Comparison of ENCODE assay signal across 8 mouse cellular contexts in genomic region chrX:85574182-85574541, GRCm38 (mm10). TPM values are rescaled to one million over a fixed set of nuclear protein-coding genes. Genes with fewer than 3 reads are reported as not detected.
A peak's percentile ranks its signal among the peaks of the same experiment; 100 is the strongest.
DNase-seq lines count a peak whose midpoint lies in the region; ATAC-seq and TF ChIP-seq lines count a peak whose summit lies in the region.

No protein-coding gene starts in this region.

- peak overlapping the region; percentile 57 for H3K4me3 ChIP-seq in kidney, embryonic 14.5 days (ENCODE audit: low read length)
- H3K4me3 ChIP-seq in E14TG2a.4 (replicated peaks; ENCODE audit: low read length): peak overlapping the region; percentile 86
- peak overlapping the region; percentile 74 for H3K4me3 ChIP-seq in embryonic facial prominence, embryonic 10.5 days
- peak overlapping the region; percentile 69 for H3K4me3 ChIP-seq in hindbrain, embryonic 15.5 days

- peak overlapping the region; percentile 71 for H3K9ac ChIP-seq in kidney, embryonic 14.5 days (ENCODE audit: low read depth, low read length)
- H3K9ac ChIP-seq in hindbrain, embryonic 15.5 days: peak overlapping the region; percentile 72

- H3K4me1 ChIP-seq in kidney, embryonic 14.5 days (ENCODE audit: control insufficient read depth, insufficient read depth, low read length): no peaks in the 10 kb centered on the region
- peaks cover 11% of the 10 kb centered on the region for H3K4me1 ChIP-seq in E14TG2a.4 (replicated peaks; ENCODE audit: low read depth, low read length)
- no peaks in the 10 kb centered on the region for H3K4me1 ChIP-seq in embryonic facial prominence, embryonic 10.5 days
- H3K4me1 ChIP-seq in hindbrain, embryonic 15.5 days (replicated peaks): 0 out of 2 replicates have a peak, but pooled peaks cover 4% of the 10 kb centered on the region

- no peaks in the 10 kb centered on the region for H3K9me3 ChIP-seq in kidney, embryonic 14.5 days (ENCODE audit: control insufficient read depth, low read length)
- H3K9me3 ChIP-seq in E14TG2a.4 (ENCODE audit: low read length): no peaks in the 10 kb centered on the region
- no peaks in the 10 kb centered on the region for H3K9me3 ChIP-seq in embryonic facial prominence, embryonic 10.5 days
- no peaks in the 10 kb centered on the region for H3K9me3 ChIP-seq in hindbrain, embryonic 15.5 days

- H3K27me3 ChIP-seq in kidney, embryonic 14.5 days (ENCODE audit: control insufficient read depth, insufficient read depth, low read length): no peaks in the 10 kb centered on the region
- H3K27me3 ChIP-seq in E14TG2a.4 (ENCODE audit: insufficient read depth, low read length): no peaks in the 10 kb centered on the region
- H3K27me3 ChIP-seq in embryonic facial prominence, embryonic 10.5 days (replicated peaks; ENCODE audit: low read depth, poor library complexity, severe bottlenecking): peaks cover 29% of the 10 kb centered on the region
- H3K27me3 ChIP-seq in hindbrain, embryonic 15.5 days: no peaks in the 10 kb centered on the region
- H3K27me3 ChIP-seq in splenic B cell, adult 2 months (ENCODE audit: control insufficient read depth, insufficient read depth, low read length, poor library complexity, severe bottlenecking): no peaks in the 10 kb centered on the region

- DNase-seq in kidney, adult 11 months: no peak
- DNase-seq in embryonic facial prominence, embryonic 10.5 days (ENCODE audit: low spot score): peak; percentile 58
- peak; percentile 8 for DNase-seq in lung, postnatal 36 days
- DNase-seq in splenic B cell, adult 2 months (ENCODE audit: low read depth, low spot score): peak; percentile 27
- DNase-seq in cerebellum, adult 11-12 months: no peak

- TF ChIP-seq CTCF in E14TG2a.4 (conservative IDR thresholded peaks at IDR 0.05; ENCODE audit: low read length): no peak

- peak overlapping the region; percentile 50 for H3K4me2 ChIP-seq in kidney, embryonic 14.5 days (replicated peaks; ENCODE audit: low read depth, low read length)
- H3K4me2 ChIP-seq in hindbrain, embryonic 15.5 days: peak overlapping the region; percentile 59

- peak; percentile 73 for ATAC-seq in kidney, embryonic 14.5 days (ENCODE audit: low FRiP score, low TSS enrichment)
- peak; percentile 64 for ATAC-seq in hindbrain, embryonic 15.5 days (ENCODE audit: low FRiP score, low read depth)

- no peak overlapping the region for H3K27ac ChIP-seq in kidney, embryonic 14.5 days (ENCODE audit: low read depth, low read length)
- H3K27ac ChIP-seq in embryonic facial prominence, embryonic 10.5 days (replicated peaks): peak overlapping the region; percentile 88
- peak overlapping the region; percentile 72 for H3K27ac ChIP-seq in hindbrain, embryonic 15.5 days (replicated peaks)

- no peaks in the 10 kb centered on the region for H3K36me3 ChIP-seq in kidney, embryonic 14.5 days (ENCODE audit: control insufficient read depth, insufficient read depth, low read length)
- H3K36me3 ChIP-seq in E14TG2a.4 (ENCODE audit: insufficient read depth, low read length): no peaks in the 10 kb centered on the region
- no peaks in the 10 kb centered on the region for H3K36me3 ChIP-seq in embryonic facial prominence, embryonic 10.5 days (replicated peaks)
- H3K36me3 ChIP-seq in hindbrain, embryonic 15.5 days: no peaks in the 10 kb centered on the region
- H3K36me3 ChIP-seq in splenic B cell, adult 2 months (ENCODE audit: control insufficient read depth, insufficient read depth, low read length, poor library complexity, severe bottlenecking): no peaks in the 10 kb centered on the region

- 17% methylated on average over 26 of the region's 34 CpGs for WGBS in kidney, embryonic 14.5 days
- 17% methylated on average over 31 of the region's 34 CpGs for WGBS in embryonic facial prominence, embryonic 10.5 days
- WGBS in hindbrain, embryonic 15.5 days: 20% methylated on average over 34 of the region's 34 CpGs

RNA-seq across cellular contexts. Expression of gene Tab3, which starts 0.3 kb away (rescaled TPM):
- polyA plus RNA-seq in kidney, embryonic 14.5 days (2014; fragmentation: Nextera tagmentation; extraction: Ambion mirVana): 4.1 and 4.3 TPM in 2 replicates
- polyA plus RNA-seq in embryonic facial prominence, embryonic 10.5 days (2016; fragmentation: Nextera tagmentation; extraction: Ambion mirVana): 3.3 and 5.3 TPM in 2 replicates
- 6.7 and 7.9 TPM in 2 replicates for polyA plus RNA-seq in hindbrain, embryonic 15.5 days (2015; fragmentation: Nextera tagmentation; extraction: Ambion mirVana)

Comparison
In these comparisons a context has a peak if more than half of its experiments do, and no peak if none do; other contexts are left out.
1. DNase-seq: peak in embryonic facial prominence, embryonic 10.5 days (single experiment), lung, postnatal 36 days (single experiment) and splenic B cell, adult 2 months (single experiment); none in kidney, adult 11 months (single experiment) and cerebellum, adult 11-12 months (single experiment).
2. Peak in every context shown above with its lines, with median percentiles within 50 percentile points of each other: H3K4me3 ChIP-seq.